Comparison of ENCODE assay signal across 8 mouse cellular contexts in the genomic region with DNA sequence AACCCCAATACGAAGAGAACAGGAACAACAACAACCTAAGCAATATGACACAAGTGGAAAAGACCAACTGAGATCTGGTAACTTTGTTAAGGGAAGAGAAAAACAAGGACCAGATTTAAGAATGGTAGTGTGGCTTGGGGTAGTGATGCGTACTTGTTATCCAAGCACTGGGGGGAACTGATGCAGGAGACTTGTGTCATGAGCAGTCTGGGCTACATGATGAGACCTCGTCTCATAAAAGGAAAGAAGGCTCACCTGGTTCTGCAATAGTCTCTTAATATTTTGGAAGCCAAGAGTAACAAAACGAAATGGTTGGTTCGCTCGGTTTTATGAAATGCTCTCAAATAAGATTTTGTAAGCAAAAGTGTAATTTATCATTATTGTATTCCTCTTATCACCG. TPM values are rescaled to one million over a fixed set of nuclear protein-coding genes. Genes with fewer than 3 reads are reported as not detected.
DNase-seq lines count a peak whose midpoint lies in the region; ATAC-seq and TF ChIP-seq lines count a peak whose summit lies in the region.

No protein-coding gene starts in this region.

- H3K79me2 ChIP-seq in macrophage (ENCODE audit: inconsistent target): peaks cover 13% of the 10 kb centered on the region; the same call in 1 of the 2 replicates

- peak overlapping the region; percentile 72 for H3K4me3 ChIP-seq in heart, embryonic 12.5 days
- peak overlapping the region; percentile 86 to 89; a peak in 2 of 4 replicates for H3K4me3 ChIP-seq in ES-E14 (ENCODE audit: insufficient read depth in 1 of 2, low read depth in 1 of 2, low read length in 2 of 2, poor library complexity in 1 of 2, severe bottlenecking in 1 of 2)
- peak overlapping the region; percentile 64 for H3K4me3 ChIP-seq in hindbrain, embryonic 10.5 days
- H3K4me3 ChIP-seq in macrophage (ENCODE audit: inconsistent target): peak overlapping the region; percentile 52

- H3K27me3 ChIP-seq in heart, embryonic 12.5 days (replicated peaks): no peaks in the 10 kb centered on the region
- H3K27me3 ChIP-seq in hindbrain, embryonic 10.5 days (ENCODE audit: insufficient read depth, poor library complexity, severe bottlenecking): no peaks in the 10 kb centered on the region

- H3K4me1 ChIP-seq in heart, embryonic 12.5 days (replicated peaks): peaks cover 10% of the 10 kb centered on the region
- H3K4me1 ChIP-seq in ES-E14 (ENCODE audit: control insufficient read depth in 2 of 2, insufficient read depth in 2 of 2, low read length in 2 of 2, poor library complexity in 1 of 2): peaks cover 0 to 2% of the 10 kb centered on the region in 2 experiments; a peak in 1 of 4 replicates
- peaks cover 6% of the 10 kb centered on the region for H3K4me1 ChIP-seq in hindbrain, embryonic 10.5 days (replicated peaks)

- intact Hi-C loops in heart, postnatal 10 days (cut with DNase I): loop anchor here (2.0 to 5.0 kb wide), 2 partner anchors 25 to 45 kb away; a partner anchor contains a TSS
- intact Hi-C loops in left cerebral cortex, postnatal 14 days (cut with DNase I): loop anchor here (10.0 kb wide), 1 partner anchor 47 kb away; a partner anchor contains a TSS

- in situ Hi-C loops in ES-E14 (cut with MboI; ENCODE audit: low sequenced_read_pairs in 2 of 2, unreplicated experiment in 2 of 2): no loop called here

- 42% methylated on average over 7 of the region's 7 CpGs for WGBS in heart, embryonic 12.5 days
- 42% methylated on average over 7 of the region's 7 CpGs for WGBS in hindbrain, embryonic 10.5 days
- WGBS in macrophage (ENCODE audit: missing documents): 54% methylated on average over 7 of the region's 7 CpGs

- no peaks in the 10 kb centered on the region for H3K9me3 ChIP-seq in heart, embryonic 12.5 days (replicated peaks)
- no peaks in the 10 kb centered on the region for H3K9me3 ChIP-seq in ES-E14 (ENCODE audit: control insufficient read depth, insufficient read depth, low read depth, low read length)
- no peaks in the 10 kb centered on the region for H3K9me3 ChIP-seq in hindbrain, embryonic 10.5 days

- no peak for ATAC-seq in heart, embryonic 12.5 days (ENCODE audit: insufficient number of reproducible peaks, low FRiP score)

- peak overlapping the region; percentile 69 for H3K4me2 ChIP-seq in heart, embryonic 12.5 days

- H3K27ac ChIP-seq in heart, embryonic 12.5 days (ENCODE audit: poor library complexity, severe bottlenecking): no peak overlapping the region
- H3K27ac ChIP-seq in ES-E14 (ENCODE audit: insufficient read depth, low read depth, low read length, poor library complexity, severe bottlenecking) (no peak overlapping the region), macrophage (peak overlapping the region; percentile 80)
- peak overlapping the region; percentile 95 for H3K27ac ChIP-seq in hindbrain, embryonic 10.5 days

- DNase-seq in heart, postnatal 10 days: no peak
- no peak for DNase-seq in ES-E14 (ENCODE audit: low read depth, low spot score)
- no peak for DNase-seq in hindbrain, embryonic 10.5 days (ENCODE audit: low spot score)
- DNase-seq in left cerebral cortex, postnatal 14 days (ENCODE audit: low spot score in 2 of 2): no peak
- DNase-seq in natural killer cell, adult 2 months (ENCODE audit: low spot score in 2 of 2): no peak
- no peak for DNase-seq in adrenal gland, adult (ENCODE audit: inconsistent age in 2 of 2, low spot score in 1 of 2)

- H3K36me3 ChIP-seq in heart, embryonic 12.5 days: peaks cover 7% of the 10 kb centered on the region; the same call in 1 of the 2 replicates
- H3K36me3 ChIP-seq in ES-E14 (ENCODE audit: control insufficient read depth, insufficient read depth, low read length, poor library complexity, severe bottlenecking): no peaks in the 10 kb centered on the region
- H3K36me3 ChIP-seq in hindbrain, embryonic 10.5 days: no peaks in the 10 kb centered on the region
- H3K36me3 ChIP-seq in macrophage (ENCODE audit: inconsistent target): no peaks in the 10 kb centered on the region

- 0 out of 2 replicates have a peak overlapping the region, but pooled peaks have one; percentile 87 for H3K9ac ChIP-seq in heart, embryonic 12.5 days
- H3K9ac ChIP-seq in ES-E14 (ENCODE audit: insufficient read depth, low read depth, low read length, poor library complexity, severe bottlenecking): no peak overlapping the region

TF ChIP-seq in ES-E14, 5 proteins besides CTCF, POLR2A, EP300 and RAD21:
- TF ChIP-seq MAFK (IDR thresholded peaks at IDR 0.05; ENCODE audit: insufficient read depth, low read depth, low read length): no peak
- TF ChIP-seq HCFC1 (IDR thresholded peaks at IDR 0.05; ENCODE audit: borderline replicate concordance, insufficient read depth, low read length): no peak
- no peak for TF ChIP-seq ZC3H11A (IDR thresholded peaks at IDR 0.05; ENCODE audit: borderline replicate concordance, low read depth, low read length)
- TF ChIP-seq CHD2 (IDR thresholded peaks at IDR 0.05; ENCODE audit: low read depth, low read length): no peak
- TF ChIP-seq ZNF384 (IDR thresholded peaks at IDR 0.05; ENCODE audit: low read depth, low read length): no peak

RNA-seq across cellular contexts. Expression of a gene that starts 25.0 kb away (rescaled TPM):
- polyA plus RNA-seq in heart, embryonic 12.5 days (2016; fragmentation: Nextera tagmentation; extraction: Ambion mirVana): 122 and 124 TPM in 2 replicates
- total RNA-seq in heart, postnatal 10 days (2021): 10 to 100 TPM; 77.2 to 78.6 TPM
- total RNA-seq in ES-E14 (2012; rRNA removed): 58.7 and 61.8 TPM in 2 replicates
- 111 and 117 TPM in 2 replicates for polyA plus RNA-seq in hindbrain, embryonic 10.5 days (2016; fragmentation: Nextera tagmentation; extraction: Ambion mirVana)
- total RNA-seq in macrophage (2018; cell fraction: chromatin; rRNA removed): 100 to 1,000 TPM in 2 of 26 experiments, 10 to 100 TPM in 24; 36.5 to 112 (median 73.8) TPM
- total RNA-seq in macrophage (2018; cell fraction: cytosol; rRNA removed): 10 to 100 TPM; 48.3 to 71.0 (median 62.8) TPM
- total RNA-seq in macrophage (2018; cell fraction: nucleus; rRNA removed): 100 to 1,000 TPM in 1 of 26 experiments, 10 to 100 TPM in 25; 34.8 to 134 (median 61.2) TPM
- 52.8 to 103 TPM (median 73.4 TPM) in 3 replicates for polyA plus RNA-seq in macrophage (2018)
- total RNA-seq in left cerebral cortex, postnatal 14 days (2021): 100 to 1,000 TPM; 389 to 396 TPM

RNA-seq across cellular contexts. Expression of a gene that starts 25.9 kb away (rescaled TPM):
- 74.3 and 76.2 TPM in 2 replicates for polyA plus RNA-seq in heart, embryonic 12.5 days (2016; fragmentation: Nextera tagmentation; extraction: Ambion mirVana)
- total RNA-seq in heart, postnatal 10 days (2021): 10 to 100 TPM; 70.3 to 70.4 TPM
- total RNA-seq in ES-E14 (2012; rRNA removed): 27.9 and 30.9 TPM in 2 replicates
- polyA plus RNA-seq in hindbrain, embryonic 10.5 days (2016; fragmentation: Nextera tagmentation; extraction: Ambion mirVana): 57.9 and 66.6 TPM in 2 replicates
- total RNA-seq in macrophage (2018; cell fraction: chromatin; rRNA removed): 10 to 100 TPM; 12.1 to 79.1 (median 21.1) TPM
- total RNA-seq in macrophage (2018; cell fraction: cytosol; rRNA removed): 10 to 100 TPM; 24.3 to 54.4 (median 29.3) TPM
- total RNA-seq in macrophage (2018; cell fraction: nucleus; rRNA removed): 10 to 100 TPM; 10.2 to 41.4 (median 14.3) TPM
- 35.4 to 91.9 TPM (median 36.6 TPM) in 3 replicates for polyA plus RNA-seq in macrophage (2018)
- 10 to 100 TPM; 54.5 to 55.7 TPM for total RNA-seq in left cerebral cortex, postnatal 14 days (2021)

RNA-seq across cellular contexts. Expression of a gene that starts 45.4 kb away (rescaled TPM):
- polyA plus RNA-seq in heart, embryonic 12.5 days (2016; fragmentation: Nextera tagmentation; extraction: Ambion mirVana): 18.9 and 19.2 TPM in 2 replicates
- 10 to 100 TPM in 1 of 2 experiments, 1 to 10 TPM in 1; 8.4 to 15.3 TPM for total RNA-seq in heart, postnatal 10 days (2021)
- 11.3 and 14.6 TPM in 2 replicates for total RNA-seq in ES-E14 (2012; rRNA removed)
- 20.4 and 23.3 TPM in 2 replicates for polyA plus RNA-seq in hindbrain, embryonic 10.5 days (2016; fragmentation: Nextera tagmentation; extraction: Ambion mirVana)
- total RNA-seq in macrophage (2018; cell fraction: chromatin; rRNA removed): 10 to 100 TPM in 9 of 26 experiments, 1 to 10 TPM in 17; 1.2 to 24.0 (median 5.3) TPM
- total RNA-seq in macrophage (2018; cell fraction: cytosol; rRNA removed): 10 to 100 TPM; 13.0 to 43.0 (median 34.9) TPM
- 10 to 100 TPM in 7 of 26 experiments, 1 to 10 TPM in 19; 1.4 to 23.3 (median 6.9) TPM for total RNA-seq in macrophage (2018; cell fraction: nucleus; rRNA removed)
- 33.7 to 48.0 TPM (median 34.1 TPM) in 3 replicates for polyA plus RNA-seq in macrophage (2018)
- total RNA-seq in left cerebral cortex, postnatal 14 days (2021): 10 to 100 TPM in 1 of 2 experiments, 1 to 10 TPM in 1; 9.4 to 10.6 TPM

Comparison
In these comparisons a context has a peak if more than half of its experiments do, and no peak if none do; other contexts are left out.
1. H3K27ac ChIP-seq: peak in hindbrain, embryonic 10.5 days (single experiment) and macrophage (single experiment); none in heart, embryonic 12.5 days (single experiment) and ES-E14 (single experiment).
2. Peak in every context shown above with its lines, with median percentiles within 50 percentile points of each other: H3K4me3 ChIP-seq.